Mouse (Mus musculus) bone marrow, adult 2 months (tissue): ENCODE measurements at regions not wholly inside any gene's neighbourhood (a gene's known extent, or its start where the extent isn't known, plus 50 kb on each side); places are given as distances from the start of the nearest gene placed in this dataset.

Experiments
- H3K27ac ChIP-seq: fragments of 200-500 bp; 2 replicates; pipeline ENCODE4 v1.5.1; 2012; ENCODE audit warnings: low read depth, mild to moderate bottlenecking, control low read depth, inconsistent platforms, low read length; ENCODE audit not compliant: control insufficient read depth, poor library complexity, insufficient read depth
- H3K4me1 ChIP-seq: fragments of 200-500 bp; 2 replicates; pipeline ENCODE4 v1.6.1; 2011; ENCODE audit warnings: low read length; ENCODE audit not compliant: control insufficient read depth, insufficient read depth
- H3K4me3 ChIP-seq: fragments of 200-500 bp; replicated peaks from 2 replicates; pipeline ENCODE3; 2011; ENCODE audit warnings: mild to moderate bottlenecking, low read depth, low read length, control low read depth; ENCODE audit not compliant: control insufficient read depth
- CTCF ChIP-seq: fragments of 200-500 bp; IDR thresholded peaks from 2 replicates; pipeline ENCODE4 v1.5.1; 2011; ENCODE audit warnings: low read length, control low read depth; ENCODE audit not compliant: control insufficient read depth, insufficient read depth
- POLR2A ChIP-seq: fragments of 200-500 bp; IDR thresholded peaks from 2 replicates; pipeline ENCODE4 v1.6.1; 2011; ENCODE audit warnings: low read depth, mild to moderate bottlenecking, control low read depth, low read length, borderline replicate concordance; ENCODE audit not compliant: control insufficient read depth
- WGBS: fragments of 180-500 bp; shearing (Covaris S2); methylation state at CpG from one replicate; pipeline ENCODE4 v1.1.7; 2018; 5-methylcytosine and 5-hydroxymethylcytosine counted together

DNA sequence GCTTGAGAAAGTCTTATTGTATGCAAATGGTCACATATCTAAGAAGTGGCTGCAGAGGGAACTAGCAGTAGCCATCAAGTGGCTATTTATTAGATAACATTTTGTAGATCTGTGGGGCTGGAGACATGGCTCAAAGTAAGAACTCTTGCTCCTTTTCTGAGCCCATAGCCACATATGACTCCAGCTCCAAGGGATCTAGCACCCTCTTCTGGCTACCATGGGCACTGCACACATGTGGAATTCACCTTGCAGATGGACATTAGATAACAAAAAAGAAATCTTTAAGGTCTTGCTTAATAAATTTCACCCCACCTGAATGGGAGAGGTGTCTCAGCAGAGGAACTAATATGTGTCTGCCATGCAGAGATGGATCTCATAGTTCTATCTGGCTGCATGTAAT lies 96.2 kb upstream of the Trpc7 start:
- Histone ChIP-seq H3K27ac (no peak overlapping the region), H3K4me3 (no peak overlapping the region), H3K4me1 (no peaks in the 10 kb centered on the region; the same call in 1 of the 2 replicates)
- TF ChIP-seq CTCF (no peak), POLR2A (no peak)

DNA sequence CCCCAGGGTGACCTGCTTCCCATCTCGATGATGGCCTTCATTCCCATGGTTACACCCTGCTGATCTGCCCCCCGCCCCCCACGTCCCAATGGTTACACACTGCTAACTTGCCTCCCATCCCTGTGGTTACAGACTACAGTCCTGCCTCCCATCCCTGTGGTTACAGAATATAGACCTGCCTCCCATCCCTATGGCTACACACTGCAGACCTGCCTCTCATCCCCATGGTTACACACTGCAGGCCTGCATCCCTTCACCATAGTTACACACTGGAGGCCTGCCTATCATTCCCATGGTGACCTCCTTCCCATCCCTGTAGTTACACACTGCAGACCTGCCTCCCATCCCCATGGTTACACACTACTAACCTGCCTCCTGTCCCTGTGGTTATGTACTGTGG lies 78.3 kb upstream of the Trpc7 start:
- whole genome bisulfite sequencing = 77% methylated on average over 3 of the region's 3 CpGs
- Histone ChIP-seq H3K4me1 (no peaks in the 10 kb centered on the region), H3K4me3 (no peak overlapping the region), H3K27ac (no peak overlapping the region)
- no peak for TF ChIP-seq CTCF
- no peak for TF ChIP-seq POLR2A

DNA sequence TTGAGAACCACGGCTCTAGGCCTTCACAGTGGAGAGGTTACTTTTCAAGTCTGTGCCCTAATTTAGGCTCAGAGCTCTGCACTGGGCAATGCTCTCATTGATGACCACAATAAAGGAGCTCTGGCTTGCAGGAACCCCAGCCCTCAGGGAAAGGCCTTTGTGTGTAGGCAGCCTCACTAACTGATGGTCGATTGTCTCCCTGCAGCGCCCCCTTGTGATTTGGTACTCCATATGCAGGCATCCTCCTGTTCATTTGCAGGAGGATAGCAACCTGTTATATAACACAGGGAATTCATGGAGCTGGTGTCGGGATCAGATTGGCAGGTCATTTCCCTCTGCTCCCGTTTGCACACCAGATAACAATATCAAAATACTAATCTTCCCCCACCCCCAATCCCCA lies 59.6 kb upstream of the Trpc7 start:
- H3K27ac ChIP-seq = no peak overlapping the region
- no peak for TF ChIP-seq POLR2A
- TF ChIP-seq CTCF = no peak
- no peaks in the 10 kb centered on the region for H3K4me1 ChIP-seq
- WGBS = 43% methylated on average over 5 of the region's 5 CpGs
- no peak overlapping the region for H3K4me3 ChIP-seq

DNA sequence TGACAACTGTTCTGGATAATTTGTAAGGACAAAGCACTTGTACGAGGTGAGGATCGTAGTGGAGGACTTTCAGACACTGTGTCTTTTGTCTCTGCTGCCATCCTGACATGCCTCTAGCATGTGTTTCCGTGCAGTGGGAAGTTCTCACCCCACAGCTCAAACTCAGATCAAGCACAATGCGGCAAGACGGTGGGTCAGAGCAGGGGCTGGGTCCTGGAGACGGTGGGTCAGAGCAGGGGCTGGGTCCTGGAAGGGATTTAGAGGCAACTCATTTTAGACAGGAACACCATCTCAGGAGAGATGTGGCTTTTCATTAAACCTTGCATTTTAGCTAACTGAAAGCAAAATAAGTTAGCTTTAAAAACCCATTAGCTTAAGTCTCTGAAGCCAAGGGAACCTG lies 52.3 kb upstream of the Trpc7 start:
- WGBS = 88% methylated on average over 6 of the region's 6 CpGs
- H3K27ac ChIP-seq = no peak overlapping the region
- H3K4me3 ChIP-seq = no peak overlapping the region
- TF ChIP-seq POLR2A = no peak
- no peak for TF ChIP-seq CTCF
- no peaks in the 10 kb centered on the region for H3K4me1 ChIP-seq

DNA sequence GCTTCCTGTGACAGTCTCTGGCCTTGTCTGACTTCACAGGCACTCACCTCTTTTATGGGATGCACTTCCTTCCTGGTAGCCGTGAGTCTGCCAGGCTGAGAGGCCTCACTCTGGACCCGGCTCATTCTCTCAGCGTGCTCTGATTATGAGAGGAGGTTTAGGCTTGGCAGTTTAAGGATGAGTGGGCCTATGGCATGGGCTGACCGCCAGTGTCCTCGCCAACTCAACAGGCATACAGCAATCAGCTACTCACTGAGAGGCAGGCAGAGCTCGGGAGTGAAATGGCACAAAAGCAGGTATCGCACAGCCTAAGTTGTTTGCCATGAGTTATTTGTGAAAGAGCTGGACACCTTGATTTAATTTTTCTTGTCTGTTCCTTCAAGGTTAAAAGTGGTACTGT lies 51.5 kb upstream of the Trpc7 start:
- WGBS = 52% methylated on average over 7 of the region's 7 CpGs
- TF ChIP-seq POLR2A = no peak
- TF ChIP-seq CTCF = no peak
- Histone ChIP-seq H3K4me3 (no peak overlapping the region), H3K27ac (no peak overlapping the region), H3K4me1 (no peaks in the 10 kb centered on the region)
